Mouse (Mus musculus) hindbrain, embryonic 15.5 days (tissue): Measurements from ENCODE around the gene Cdca4. TPM values are rescaled to one million over a fixed set of nuclear protein-coding genes. Genes with fewer than 3 reads are reported as not detected.

Experiments used
- ATAC-seq: fragments of 200-750 bp; cut with Nextera tagmentation; 2 replicates; pipeline ENCODE4 v1.8.0; 2017; ENCODE audit warnings: low read depth, moderate number of reproducible peaks, moderate TSS enrichment; ENCODE audit not compliant: low FRiP score
- H3K27ac ChIP-seq: fragments of 300-500 bp; sonication (generic); replicated peaks from 2 replicates; pipeline ENCODE4 v1.5.1; 2015; ENCODE audit warnings: mild to moderate bottlenecking, inconsistent platforms
- H3K27me3 ChIP-seq: fragments of 300-500 bp; sonication (generic); 2 replicates; pipeline ENCODE4 v1.6.1; 2015; ENCODE audit warnings: control low read depth, inconsistent platforms
- H3K36me3 ChIP-seq: fragments of 300-500 bp; sonication (generic); 2 replicates; pipeline ENCODE4 v1.6.1; 2015; ENCODE audit warnings: control low read depth, inconsistent platforms
- H3K4me1 ChIP-seq: fragments of 300-500 bp; sonication (generic); replicated peaks from 2 replicates; pipeline ENCODE4 v1.6.1; 2015; ENCODE audit warnings: control low read depth, inconsistent platforms
- H3K4me2 ChIP-seq: fragments of 300-500 bp; sonication (generic); 2 replicates; pipeline ENCODE4 v1.6.1; 2015; ENCODE audit warnings: moderate library complexity, mild to moderate bottlenecking, inconsistent platforms
- H3K4me3 ChIP-seq: fragments of 300-500 bp; sonication (generic); 2 replicates; pipeline ENCODE4 v1.5.1; 2015; ENCODE audit warnings: mild to moderate bottlenecking, inconsistent platforms
- H3K9ac ChIP-seq: fragments of 300-500 bp; sonication (generic); 2 replicates; pipeline ENCODE4 v1.6.1; 2015; ENCODE audit warnings: inconsistent platforms
- H3K9me3 ChIP-seq: fragments of 300-500 bp; sonication (generic); 2 replicates; pipeline ENCODE4 v1.6.1; 2016; ENCODE audit warnings: control low read depth, inconsistent platforms
- WGBS: fragments of 180-500 bp; shearing (Covaris S2); methylation state at CpG from one replicate; pipeline ENCODE4 v1.1.7; 2015; 5-methylcytosine and 5-hydroxymethylcytosine counted together
- polyA plus RNA-seq: library from polyadenylated mRNA; unstranded; fragments of >200 nt; fragmentation: Nextera tagmentation; extraction: Ambion mirVana; gene quantifications from 2 replicates; pipeline ENCODE4 v1.2.1, GENCODE M21; 2015

The Cdca4 gene
- polyA plus RNA-seq, 1 experiment from 2014 or later: 37.3 TPM

DNA sequence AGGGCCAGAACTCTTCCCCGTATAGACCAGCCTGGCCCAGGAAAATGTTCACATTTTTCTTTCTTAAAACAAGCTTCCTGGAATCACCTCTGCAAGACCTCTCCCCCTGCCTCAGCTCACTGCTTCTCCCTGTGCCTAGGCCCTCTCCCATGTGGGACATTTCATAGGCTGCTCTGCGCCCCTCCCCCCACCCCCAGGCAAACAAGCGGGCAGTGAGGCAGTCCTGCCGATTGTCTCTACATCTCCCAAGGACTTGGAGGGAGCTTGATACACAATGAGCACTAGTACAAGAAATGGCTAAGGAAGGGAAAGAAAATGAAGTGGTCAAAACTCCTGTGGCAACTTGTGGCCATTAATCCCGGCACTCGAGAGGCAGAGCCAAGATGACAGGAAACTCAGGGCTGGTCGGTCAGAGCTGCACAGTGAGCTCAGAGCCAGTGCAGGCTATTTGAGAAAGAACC, 34.8 kb downstream of the Cdca4 start:
- no peaks in the 10 kb centered on the region for H3K36me3 ChIP-seq
- no peak overlapping the region for H3K4me3 ChIP-seq
- H3K4me1 ChIP-seq: peaks cover 16% of the 10 kb centered on the region
- no peak overlapping the region for H3K9ac ChIP-seq
- 32% methylated on average over 7 of the region's 7 CpGs for WGBS
- no peaks in the 10 kb centered on the region for H3K27me3 ChIP-seq
- H3K27ac ChIP-seq: no peak overlapping the region
- no peaks in the 10 kb centered on the region for H3K9me3 ChIP-seq
- ATAC-seq: no peak
- H3K4me2 ChIP-seq: no peak overlapping the region

GRCm38 (mm10) chr12:112793601-112794355, 35.4 kb downstream of the Cdca4 start:
- H3K27me3 ChIP-seq: no peaks in the 10 kb centered on the region
- no peaks in the 10 kb centered on the region for H3K36me3 ChIP-seq
- H3K9me3 ChIP-seq: no peaks in the 10 kb centered on the region
- peaks cover 16% of the 10 kb centered on the region for H3K4me1 ChIP-seq
- H3K27ac ChIP-seq: no peak overlapping the region
- 77% methylated on average over 13 of the region's 13 CpGs for WGBS
- H3K4me3 ChIP-seq: no peak overlapping the region
- no peak overlapping the region for H3K4me2 ChIP-seq
- ATAC-seq: no peak
- no peak overlapping the region for H3K9ac ChIP-seq

- no peak overlapping the region for H3K27ac ChIP-seq
- WGBS: 78% methylated on average over 8 of the region's 8 CpGs
- no peaks in the 10 kb centered on the region for H3K27me3 ChIP-seq
- H3K4me2 ChIP-seq: no peak overlapping the region
- peaks cover 6% of the 10 kb centered on the region; the same call in 1 of the 2 replicates for H3K4me1 ChIP-seq
- ATAC-seq: no peak
- no peaks in the 10 kb centered on the region for H3K36me3 ChIP-seq
- no peak overlapping the region for H3K9ac ChIP-seq
- H3K9me3 ChIP-seq: no peaks in the 10 kb centered on the region
- H3K4me3 ChIP-seq: no peak overlapping the region
Measured at GRCm38 (mm10) chr12:112791026-112791425, 38.2 kb downstream of the Cdca4 start.

DNA sequence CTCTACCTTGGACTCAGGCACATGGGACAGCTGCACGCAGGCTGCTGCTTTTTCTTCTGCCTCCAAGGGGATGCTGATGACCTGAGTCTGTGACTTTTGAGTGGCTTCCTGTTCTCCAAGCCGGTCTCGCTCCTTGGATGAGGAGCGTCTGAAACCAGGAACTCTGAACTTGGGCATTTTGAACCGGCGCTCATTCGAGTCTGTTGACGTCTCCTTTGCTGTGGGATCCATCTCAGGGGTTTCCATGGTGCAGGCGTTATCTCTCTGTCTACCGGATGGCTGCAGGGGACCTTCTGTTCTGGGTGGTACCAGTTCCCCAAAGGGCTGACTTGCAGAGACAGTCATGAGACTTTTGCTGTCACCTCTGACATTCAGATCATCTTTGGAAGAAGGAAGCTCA, 54.7 kb downstream of the Cdca4 start:
- Histone ChIP-seq H3K27me3 (no peaks in the 10 kb centered on the region), H3K4me2 (no peak overlapping the region), H3K4me1 (no peaks in the 10 kb centered on the region), H3K9ac (no peak overlapping the region), H3K9me3 (no peaks in the 10 kb centered on the region), H3K4me3 (no peak overlapping the region), H3K27ac (no peak overlapping the region), H3K36me3 (no peaks in the 10 kb centered on the region)
- ATAC-seq: no peak
- 96% methylated on average over 10 of the region's 10 CpGs for WGBS

DNA sequence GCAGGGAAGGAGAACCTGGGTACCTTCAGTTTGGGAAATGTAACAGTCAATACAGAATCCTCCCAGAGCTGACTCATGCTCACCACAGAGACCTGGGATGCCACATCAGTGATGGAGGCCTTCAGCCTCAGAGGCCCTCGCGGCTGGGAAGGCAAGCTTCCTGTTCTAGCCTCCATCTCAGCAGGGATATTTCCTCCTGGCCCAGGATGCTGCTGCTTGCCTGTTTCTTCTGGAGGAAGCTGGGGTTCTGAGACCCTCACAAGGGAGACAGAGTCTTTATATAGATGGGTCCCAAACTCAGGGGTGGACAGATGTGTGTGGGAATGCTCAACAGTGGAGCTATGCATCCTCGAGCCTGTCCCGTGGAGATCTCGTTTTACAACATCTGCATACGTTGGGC, 55.2 kb downstream of the Cdca4 start:
- no peaks in the 10 kb centered on the region for H3K27me3 ChIP-seq
- no peak overlapping the region for H3K9ac ChIP-seq
- no peaks in the 10 kb centered on the region for H3K9me3 ChIP-seq
- no peak overlapping the region for H3K27ac ChIP-seq
- ATAC-seq: no peak
- no peak overlapping the region for H3K4me3 ChIP-seq
- H3K36me3 ChIP-seq: no peaks in the 10 kb centered on the region
- no peak overlapping the region for H3K4me2 ChIP-seq
- no peaks in the 10 kb centered on the region for H3K4me1 ChIP-seq
- WGBS: 84% methylated on average over 6 of the region's 6 CpGs

DNA sequence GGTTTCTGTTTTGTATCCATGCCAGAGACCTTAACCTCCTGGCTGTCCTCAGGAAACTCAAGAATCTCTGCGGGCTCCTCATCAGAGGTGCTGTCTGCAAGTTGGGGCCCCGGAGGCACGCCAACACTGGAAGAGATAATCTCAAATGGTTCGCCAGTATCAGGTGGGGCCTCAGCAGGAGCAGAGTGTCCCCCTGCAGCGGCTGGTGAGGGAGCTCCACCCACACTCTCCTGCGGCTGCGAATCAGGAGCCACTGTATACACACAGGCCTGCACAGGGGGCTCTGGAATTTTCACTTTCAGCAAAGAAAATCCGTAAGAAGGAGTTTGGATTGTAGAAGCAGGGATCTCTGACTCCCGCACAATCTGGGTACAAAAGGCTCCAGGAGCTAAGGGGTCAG, 55.9 kb downstream of the Cdca4 start:
- no peaks in the 10 kb centered on the region for H3K36me3 ChIP-seq
- WGBS: 51% methylated on average over 9 of the region's 9 CpGs
- no peaks in the 10 kb centered on the region for H3K9me3 ChIP-seq
- H3K27ac ChIP-seq: no peak overlapping the region
- H3K27me3 ChIP-seq: no peaks in the 10 kb centered on the region
- no peak overlapping the region for H3K4me3 ChIP-seq
- no peak for ATAC-seq
- H3K4me2 ChIP-seq: no peak overlapping the region
- H3K9ac ChIP-seq: no peak overlapping the region
- no peaks in the 10 kb centered on the region for H3K4me1 ChIP-seq

DNA sequence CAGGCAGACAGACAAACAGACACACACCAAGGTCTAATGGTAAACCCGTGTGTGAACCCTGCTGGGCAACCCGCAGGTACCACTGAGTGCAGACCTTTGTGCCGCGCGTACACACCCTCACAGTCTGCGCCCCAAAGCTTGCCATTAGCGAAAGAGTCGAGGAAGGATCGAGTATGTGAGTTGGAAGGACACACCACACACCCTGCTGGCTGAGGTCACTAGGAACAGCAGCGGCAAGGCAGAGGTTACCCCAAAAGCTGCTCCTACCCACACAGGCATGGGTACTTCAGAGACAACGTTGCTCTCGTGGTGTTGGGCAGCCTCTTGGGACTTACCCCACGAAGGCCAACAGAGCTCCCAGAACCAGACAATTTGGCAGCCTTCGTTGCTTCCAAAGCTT, 56.9 kb downstream of the Cdca4 start:
- no peak overlapping the region for H3K4me2 ChIP-seq
- H3K36me3 ChIP-seq: no peaks in the 10 kb centered on the region
- H3K4me3 ChIP-seq: no peak overlapping the region
- no peaks in the 10 kb centered on the region for H3K9me3 ChIP-seq
- 88% methylated on average over 14 of the region's 14 CpGs for WGBS
- no peaks in the 10 kb centered on the region for H3K4me1 ChIP-seq
- H3K27me3 ChIP-seq: no peaks in the 10 kb centered on the region
- ATAC-seq: no peak
- H3K27ac ChIP-seq: no peak overlapping the region
- no peak overlapping the region for H3K9ac ChIP-seq

- Histone ChIP-seq H3K9ac (no peak overlapping the region), H3K4me1 (no peaks in the 10 kb centered on the region), H3K4me2 (no peak overlapping the region), H3K27ac (no peak overlapping the region), H3K36me3 (no peaks in the 10 kb centered on the region), H3K9me3 (no peaks in the 10 kb centered on the region), H3K27me3 (no peaks in the 10 kb centered on the region), H3K4me3 (no peak overlapping the region)
- no peak for ATAC-seq
- WGBS: 75% methylated on average over 4 of the region's 4 CpGs
Measured at GRCm38 (mm10) chr12:112770396-112770795, 58.8 kb downstream of the Cdca4 start.

Other genes starting within 250 kb of the Cdca4 start
- 0.89 and 1.0 TPM in 2 replicates for gene Inf2, start 240.6 kb downstream of the Cdca4 start, polyA plus RNA-seq
- gene Adssl1, start 209.4 kb downstream of the Cdca4 start, polyA plus RNA-seq: 5.8 and 6.3 TPM in 2 replicates
- gene Siva1, start 184.7 kb downstream of the Cdca4 start, polyA plus RNA-seq: 55.6 and 61.2 TPM in 2 replicates
- 150 and 159 TPM in 2 replicates for gene Akt1, start 154.5 kb downstream of the Cdca4 start, polyA plus RNA-seq
- 2.3 and 4.2 TPM in 2 replicates for gene Zbtb42, start 150.6 kb downstream of the Cdca4 start, polyA plus RNA-seq
- gene Cep170b, start 109.0 kb downstream of the Cdca4 start, polyA plus RNA-seq: 45.7 and 48.8 TPM in 2 replicates
- gene Pld4, start 68.8 kb downstream of the Cdca4 start, polyA plus RNA-seq: 6.3 and 9.2 TPM in 2 replicates
- 1.8 and 3.3 TPM in 2 replicates for gene Ahnak2, start 26.8 kb downstream of the Cdca4 start, polyA plus RNA-seq
- 21.6 and 22.7 TPM in 2 replicates for gene Clba1, start 20.5 kb downstream of the Cdca4 start, polyA plus RNA-seq
- not detected in 2 replicates for gene Gpr132, start 38.8 kb upstream of the Cdca4 start, polyA plus RNA-seq
- gene Jag2, start 100.4 kb upstream of the Cdca4 start, polyA plus RNA-seq: 13.7 and 14.4 TPM in 2 replicates
- gene Nudt14, start 112.7 kb upstream of the Cdca4 start, polyA plus RNA-seq: 52.3 and 60.9 TPM in 2 replicates
- 53.0 and 56.6 TPM in 2 replicates for gene Btbd6, start 147.1 kb upstream of the Cdca4 start, polyA plus RNA-seq
- 49.3 and 51.3 TPM in 2 replicates for gene Brf1, start 171.3 kb upstream of the Cdca4 start, polyA plus RNA-seq
- gene Pacs2, start 185.1 kb upstream of the Cdca4 start, polyA plus RNA-seq: 30.2 and 32.3 TPM in 2 replicates
- not detected in 2 replicates for gene Tex22, start 245.1 kb upstream of the Cdca4 start, polyA plus RNA-seq